Mouse (Mus musculus) testis, postnatal 14 days (tissue): ENCODE results near the gene Plcg1.

Experiments used
- DNase-seq: peaks from one replicate; pipeline ENCODE4 v3.0.0; 2021; ENCODE audit warnings: low spot score

Plcg1 gene

DNA sequence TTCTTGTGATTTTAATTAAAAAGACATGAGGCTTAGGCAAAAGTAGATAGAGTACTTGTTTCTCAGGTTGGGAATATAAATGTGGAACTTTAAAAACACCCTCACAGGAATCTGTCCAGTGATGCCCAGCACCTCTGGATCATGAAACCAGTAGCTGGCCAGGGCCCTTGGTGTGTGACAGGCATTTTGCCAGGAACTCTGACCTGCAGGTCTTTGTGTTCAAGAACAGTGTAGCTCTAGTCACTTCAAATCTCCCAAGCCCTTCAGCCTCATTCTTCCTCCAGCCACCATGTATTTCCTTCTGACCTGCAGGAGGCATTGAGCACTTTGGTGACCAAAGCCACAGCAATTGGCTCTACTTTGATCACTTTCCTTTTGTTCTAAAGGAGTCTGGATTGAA, 39.3 kb downstream of the Plcg1 start:
- DNase-seq: no peak

GRCm38 (mm10) chr2:160770871-160771270, 39.8 kb downstream of the Plcg1 start:
- DNase-seq: no peak

GRCm38 (mm10) chr2:160771325-160772276, 40.5 kb downstream of the Plcg1 start:
- no peak for DNase-seq

- no peak for DNase-seq
Observed at GRCm38 (mm10) chr2:160778034-160778433, 46.9 kb downstream of the Plcg1 start.

DNA sequence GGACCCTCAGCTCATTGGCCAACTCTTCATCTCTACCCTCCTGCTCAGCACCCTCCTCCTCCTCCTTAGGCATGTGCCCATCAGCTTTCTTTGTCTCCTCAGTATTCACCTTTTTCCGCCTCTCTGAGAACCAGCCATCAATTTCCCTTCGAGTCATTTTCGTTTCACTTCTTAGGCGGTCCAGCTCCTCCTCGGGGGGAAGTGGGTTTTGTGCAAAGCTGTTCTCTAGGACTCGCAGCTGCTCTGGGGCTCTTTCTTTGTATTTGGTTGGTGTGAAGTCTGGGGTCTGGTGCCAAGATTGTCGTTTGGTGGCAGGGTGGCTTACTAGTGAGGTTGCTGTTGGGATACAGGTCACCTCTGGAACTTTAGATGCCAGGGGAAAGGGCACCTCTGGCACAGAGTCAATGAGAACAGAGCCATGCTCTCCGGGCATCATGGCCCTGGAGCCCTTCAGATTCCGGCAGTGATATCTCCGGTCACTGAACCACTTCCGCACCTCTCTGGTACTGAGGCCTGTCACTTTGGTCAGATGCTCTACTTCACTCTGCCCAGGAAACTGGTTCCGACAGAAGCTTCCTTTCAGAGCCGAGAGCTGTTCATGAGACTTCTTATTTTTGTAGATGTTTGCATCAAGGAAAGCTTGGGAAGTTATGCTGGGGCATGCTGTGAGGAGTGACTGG, 49.2 kb downstream of the Plcg1 start:
- no peak for DNase-seq

DNA sequence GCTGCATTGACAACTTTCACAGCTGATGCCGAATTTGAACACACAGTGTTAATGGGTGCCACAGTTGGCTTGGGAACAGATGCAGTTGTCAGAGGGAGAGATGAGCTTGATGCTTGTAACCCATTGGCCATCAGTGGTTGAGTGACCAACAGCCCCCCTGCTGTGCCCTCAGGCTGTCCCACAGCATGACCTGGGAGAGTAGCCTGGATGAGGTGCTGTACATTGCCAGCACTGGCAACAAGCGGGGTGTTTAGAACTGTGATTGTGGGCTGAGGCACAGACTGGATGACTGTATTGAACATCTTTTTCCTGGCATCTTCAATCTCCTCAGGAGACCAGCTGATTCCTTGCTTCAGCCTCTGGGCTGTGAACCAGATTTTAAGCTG, 49.7 kb downstream of the Plcg1 start:
- DNase-seq: no peak

DNA sequence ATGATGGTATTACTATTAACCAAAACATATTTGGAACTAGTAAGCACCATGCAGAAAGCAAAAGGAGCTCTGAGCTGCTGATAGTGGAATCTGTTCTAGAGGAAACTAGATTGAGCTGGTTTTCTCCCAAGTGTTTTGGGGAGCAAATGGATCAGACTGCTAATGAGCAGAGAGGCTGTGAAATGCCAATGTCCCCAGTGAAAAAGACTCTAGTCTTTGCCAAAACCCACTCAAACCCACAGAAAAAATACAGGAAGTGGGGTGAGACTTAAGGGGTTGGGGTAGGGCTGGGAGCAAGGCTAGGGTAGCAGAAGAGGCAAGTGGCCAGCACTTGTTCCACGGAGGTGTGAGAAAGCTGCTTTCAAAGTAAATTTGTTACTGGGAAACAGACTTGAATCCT, 55.2 kb downstream of the Plcg1 start:
- no peak for DNase-seq

DNA sequence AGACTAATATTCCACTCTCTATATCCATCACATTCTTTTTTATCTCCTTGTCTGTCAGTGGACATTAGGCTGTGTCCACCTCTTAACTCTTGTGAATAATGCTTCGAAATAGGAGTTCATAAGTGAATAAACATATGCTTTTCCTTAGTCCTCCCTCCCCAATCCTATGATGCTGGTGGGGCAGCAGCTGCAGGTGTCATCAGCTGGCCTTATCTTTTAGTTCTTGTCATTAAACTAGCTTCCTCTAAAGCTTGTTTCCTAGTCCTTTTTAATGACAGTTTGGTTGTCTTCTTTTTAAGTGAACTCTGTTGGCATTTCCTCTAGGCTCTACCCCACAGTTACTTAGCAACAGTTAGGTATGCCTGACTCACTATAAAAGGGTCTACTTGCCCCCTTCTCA, 57.9 kb downstream of the Plcg1 start:
- no peak for DNase-seq

DNA sequence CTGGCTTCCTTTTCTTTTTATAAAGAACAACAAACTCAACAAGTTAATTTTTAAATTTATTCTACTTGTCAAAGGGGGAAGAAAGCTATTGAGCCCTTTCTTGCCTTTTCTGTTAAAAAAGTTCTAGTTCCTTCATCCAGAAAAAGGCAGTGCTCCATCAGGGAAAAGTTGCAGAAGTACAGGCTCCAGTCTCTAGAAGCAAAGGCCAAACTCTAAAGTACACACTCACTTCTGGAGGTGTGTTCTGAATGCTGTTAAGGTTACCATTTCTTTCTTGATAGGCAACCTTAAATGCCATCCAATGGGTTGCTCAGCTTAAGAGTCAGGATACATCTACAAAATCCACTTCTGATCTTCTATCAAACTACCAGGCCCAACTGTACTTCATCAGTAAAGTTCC, 58.6 kb downstream of the Plcg1 start:
- DNase-seq: no peak

DNA sequence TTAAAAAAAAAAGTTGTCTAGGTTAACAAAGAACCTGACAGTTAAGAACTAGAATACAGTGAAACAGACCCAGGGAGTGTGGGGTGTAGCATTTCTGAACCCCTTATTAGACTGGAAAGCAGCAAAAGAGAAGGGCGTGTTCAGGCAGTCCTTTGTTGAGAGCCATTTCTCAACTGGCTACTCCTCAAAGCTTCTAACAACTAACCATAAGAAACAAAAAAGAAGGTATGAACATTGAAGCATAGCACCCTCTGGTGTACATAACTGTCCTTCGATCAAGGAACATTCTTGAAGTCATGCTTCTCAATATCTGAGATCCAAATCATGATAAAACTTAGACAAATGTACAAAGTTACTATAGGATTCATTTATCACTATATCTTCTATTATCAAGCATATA, 62.0 kb downstream of the Plcg1 start:
- no peak for DNase-seq

DNA sequence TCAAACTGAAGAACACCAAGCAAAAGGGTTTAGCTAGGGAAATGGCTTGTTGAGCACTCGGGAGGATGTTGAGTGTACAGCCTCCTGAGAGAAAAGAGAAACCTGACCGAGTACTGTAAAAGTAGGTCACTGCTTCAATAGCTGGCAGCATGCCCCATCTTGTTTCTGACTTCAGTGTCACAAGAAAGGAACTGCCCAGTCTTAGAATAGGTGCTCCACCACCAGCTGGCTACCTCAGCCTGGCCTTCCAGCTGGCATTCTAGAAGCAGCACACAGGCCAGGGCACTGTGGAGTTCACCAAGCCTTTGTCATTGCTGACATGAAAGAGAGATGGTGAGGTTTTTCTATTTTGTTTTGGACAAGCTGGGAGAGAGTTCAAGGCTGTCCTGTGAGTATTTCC, 65.9 kb downstream of the Plcg1 start:
- no peak for DNase-seq

DNA sequence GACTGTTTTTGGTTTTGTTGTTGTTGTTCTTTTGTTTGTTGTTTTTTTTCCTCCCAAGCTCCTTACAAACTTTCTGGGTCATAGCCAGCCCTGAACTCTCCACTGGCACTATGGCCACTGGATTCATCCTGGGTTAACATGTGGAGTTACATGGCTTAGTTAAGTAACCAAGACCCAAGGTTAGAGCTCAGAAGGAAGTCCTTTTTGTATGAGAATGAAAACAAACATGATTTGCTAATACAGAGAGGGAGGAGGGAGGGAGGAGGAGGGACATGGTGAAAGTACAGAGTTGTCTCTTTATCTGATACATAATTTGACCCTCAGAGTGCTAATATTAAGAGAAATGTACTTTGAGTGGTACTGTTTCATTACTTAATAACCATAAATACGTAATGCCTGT, 67.1 kb downstream of the Plcg1 start:
- no peak for DNase-seq

DNA sequence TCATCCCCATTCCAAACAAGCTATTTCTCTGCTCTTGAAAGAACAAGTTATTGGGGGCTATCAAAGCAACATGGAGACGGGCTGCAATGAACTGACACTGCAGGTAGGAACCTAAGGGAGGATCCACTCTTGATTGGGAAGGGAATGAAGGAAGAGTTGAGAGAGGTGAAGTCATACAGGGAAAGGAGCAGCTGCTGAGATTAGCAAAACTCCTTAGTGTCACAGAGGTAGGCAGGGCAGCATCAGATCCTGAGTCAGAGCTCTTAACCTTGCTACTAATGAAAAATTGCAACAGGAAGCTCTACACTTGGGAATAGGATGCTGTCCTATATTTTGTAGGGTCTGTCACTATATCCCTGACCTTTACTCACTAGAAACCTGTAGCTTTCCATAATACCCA, 69.9 kb downstream of the Plcg1 start:
- DNase-seq: no peak

DNA sequence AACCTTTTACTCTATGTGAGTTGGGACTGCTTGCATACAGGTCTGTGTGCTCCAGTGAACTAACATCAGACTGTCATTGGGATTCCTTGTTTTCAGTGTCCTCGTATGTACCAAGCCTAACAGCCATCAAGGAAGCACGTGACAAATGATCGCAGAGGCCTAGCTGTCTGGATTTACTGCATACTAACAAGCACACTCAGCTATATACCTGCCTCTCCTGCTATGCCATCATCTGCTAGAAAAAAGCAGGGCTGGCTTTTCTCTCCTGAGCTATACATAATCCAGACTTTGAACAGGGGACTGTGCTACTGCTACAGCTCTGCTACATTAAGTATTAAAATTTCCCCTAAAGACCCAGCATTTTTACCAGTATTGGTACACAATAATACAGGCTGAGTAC, 71.2 kb downstream of the Plcg1 start:
- no peak for DNase-seq

DNA sequence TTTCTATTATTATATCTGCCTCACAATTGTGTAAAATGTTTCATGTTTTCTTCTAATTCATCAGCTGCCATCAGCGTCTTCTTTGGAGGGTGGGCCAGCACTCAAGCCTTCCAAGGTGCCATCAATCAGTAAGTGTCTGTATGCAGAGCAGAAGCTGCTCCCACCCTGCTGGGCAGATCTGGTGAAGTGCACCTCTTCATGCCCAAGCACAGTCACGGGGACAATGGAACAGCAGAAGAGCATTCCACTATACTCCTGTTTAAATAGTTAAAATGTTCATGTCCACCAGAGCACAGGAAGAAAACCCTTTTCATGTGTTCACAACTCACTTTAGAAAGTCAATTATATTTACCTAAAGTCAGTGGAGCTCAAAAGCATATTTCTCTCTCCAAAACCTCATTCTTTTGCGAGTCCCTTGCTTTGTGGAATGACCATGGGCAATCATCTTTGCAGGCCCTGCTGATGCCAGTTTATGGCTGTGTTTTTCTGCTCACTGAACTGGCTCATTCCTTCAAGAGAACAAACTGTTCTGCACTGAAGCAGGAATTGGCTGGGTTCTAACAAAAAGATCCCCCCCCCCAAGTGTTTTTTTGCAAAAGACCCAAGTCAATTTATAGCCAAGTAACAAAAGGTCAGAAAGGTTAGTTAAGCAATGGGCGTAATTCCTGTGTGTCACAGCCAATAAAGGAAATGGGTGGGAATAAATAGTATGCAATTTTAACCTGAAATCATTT, 73.9 kb downstream of the Plcg1 start:
- peak; percentile 45 for DNase-seq

- DNase-seq: peak; percentile 33
Observed at GRCm38 (mm10) chr2:160806091-160806521, 75.0 kb downstream of the Plcg1 start.

DNA sequence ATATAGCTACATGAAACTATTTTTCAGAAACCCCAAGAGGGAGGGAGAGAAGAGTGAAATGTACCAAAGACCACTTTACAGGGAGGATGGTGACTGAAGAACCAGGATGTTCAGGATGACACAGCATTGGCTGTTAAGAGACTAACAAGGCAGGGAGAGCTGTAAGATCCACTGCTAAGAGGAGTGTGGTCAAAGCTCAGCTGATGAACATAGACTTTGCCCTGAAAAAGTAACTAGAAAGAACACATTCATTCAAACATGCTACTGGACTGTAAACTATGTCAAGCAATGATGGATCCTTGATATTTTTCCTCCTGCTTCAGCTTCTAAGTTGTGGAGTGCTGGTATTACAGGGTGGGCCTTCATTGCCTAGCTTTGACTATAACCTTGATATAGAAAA, 79.3 kb downstream of the Plcg1 start:
- DNase-seq: no peak

- DNase-seq: no peak
Observed at GRCm38 (mm10) chr2:160810802-160811201, 79.7 kb downstream of the Plcg1 start.
